Mouse (Mus musculus): ENCODE results near the gene Hist1h4a.

DNA sequence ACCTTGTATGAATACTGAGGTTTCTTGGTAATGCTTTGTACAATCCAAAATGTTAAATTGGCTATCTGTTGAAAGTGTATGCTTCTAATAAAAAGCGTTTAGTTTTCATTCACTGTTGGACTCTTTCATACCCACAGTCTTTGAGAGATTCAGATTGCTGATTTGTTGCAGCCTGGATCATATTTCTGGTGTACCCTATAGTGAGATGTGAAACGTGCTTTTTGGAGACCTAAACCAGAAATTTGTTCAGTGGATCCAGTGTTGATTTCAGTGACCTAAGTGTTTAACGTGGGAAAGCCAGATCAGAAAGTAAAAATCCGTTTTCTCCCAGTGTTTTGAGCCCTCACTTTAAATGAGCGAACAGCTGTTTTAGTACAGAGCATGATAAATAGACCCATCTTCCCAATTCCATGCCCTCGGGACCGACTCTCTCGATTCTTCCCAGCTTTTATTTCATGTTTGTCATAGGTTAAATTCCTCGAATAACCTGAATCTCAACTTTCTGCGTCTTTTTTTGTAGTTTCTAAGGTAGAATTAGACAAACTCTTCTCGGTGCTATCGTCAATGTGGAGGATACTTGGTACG lies 20.7 kb downstream of the Hist1h4a start:
- TF ChIP-seq POLR2A (IDR thresholded peaks at IDR 0.05; ENCODE audit: insufficient read depth, low read depth, low read length) (no peak), CTCF (IDR thresholded peaks at IDR 0.05; ENCODE audit: insufficient read depth, low read depth, low read length) (no peak)
